In the genomic region with DNA sequence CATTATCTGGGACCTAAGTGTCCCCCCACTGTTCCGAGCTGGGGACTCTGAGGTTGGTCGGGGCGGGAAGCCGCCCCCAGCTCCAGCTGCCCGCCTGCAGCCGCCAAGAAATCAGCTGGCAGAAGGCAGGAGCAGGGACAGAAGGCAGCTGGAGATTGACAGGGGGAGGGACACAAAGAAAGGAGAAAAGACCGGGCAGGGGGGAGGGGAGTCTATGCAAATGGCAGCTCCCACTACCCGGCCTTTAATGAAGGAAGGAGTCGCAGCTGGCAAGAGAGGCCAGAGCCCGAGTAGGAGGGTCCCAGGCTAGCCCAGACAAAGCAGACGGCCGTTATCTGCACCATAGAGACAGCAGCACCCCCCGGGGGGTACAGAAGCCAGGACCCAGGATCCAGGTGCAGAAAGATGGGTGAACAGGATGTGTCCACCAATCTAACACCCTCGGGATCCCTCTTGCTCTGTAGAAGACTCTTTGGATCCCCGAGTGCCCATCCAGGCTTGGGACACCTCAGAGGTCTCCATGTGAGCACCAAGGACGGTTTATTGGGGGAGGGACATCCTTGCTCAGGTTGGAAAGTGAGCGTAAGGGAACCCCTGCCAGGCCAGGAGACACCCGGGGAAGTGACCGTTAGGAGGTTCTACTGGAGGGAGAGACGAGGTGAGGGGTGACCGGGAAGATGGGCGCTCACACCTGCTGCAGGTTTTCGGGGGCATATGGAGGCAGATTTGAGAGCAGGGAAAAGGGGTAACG, we compare ENCODE assay signal across 8 mouse cellular contexts. TPM values are rescaled to one million over a fixed set of nuclear protein-coding genes. Genes with fewer than 3 reads are reported as not detected.
DNase-seq lines count a peak whose midpoint lies in the region; ATAC-seq and TF ChIP-seq lines count a peak whose summit lies in the region.

No protein-coding gene starts in this region.

- ATAC-seq in kidney, embryonic 15.5 days (replicated peaks; ENCODE audit: low FRiP score) = 0 out of 2 replicates have a peak, but pooled peaks have one; percentile 1
- ATAC-seq in midbrain, embryonic 12.5 days (ENCODE audit: low FRiP score, low read depth) = peak; percentile 62

- no peak for DNase-seq in kidney, postnatal 25 days
- DNase-seq in R1 (ENCODE audit: low read depth, low spot score) = peak; percentile 66
- DNase-seq in frontal cortex, postnatal 10 days (ENCODE audit: low spot score in 2 of 2) = peak; percentile 65 to 79
- DNase-seq in layer of hippocampus, postnatal 25 days (ENCODE audit: extremely low spot score in 1 of 2, low spot score in 1 of 2) = peak; percentile 59
- DNase-seq in spleen, postnatal 14 days (ENCODE audit: low spot score in 2 of 2) = no peak

- peak overlapping the region; percentile 67 for H3K27ac ChIP-seq in kidney, embryonic 15.5 days
- peak overlapping the region; percentile 93 for H3K27ac ChIP-seq in midbrain, embryonic 12.5 days (replicated peaks)
- H3K27ac ChIP-seq in testis, adult 2 months (ENCODE audit: control insufficient read depth, insufficient read depth, low read depth, low read length) = no peak overlapping the region

- H3K27me3 ChIP-seq in kidney, embryonic 15.5 days = peaks cover 38% of the 10 kb centered on the region
- H3K27me3 ChIP-seq in midbrain, embryonic 12.5 days = peaks cover 46% of the 10 kb centered on the region
- H3K27me3 ChIP-seq in testis, adult 2 months (ENCODE audit: control insufficient read depth, insufficient read depth, low read length) = no peaks in the 10 kb centered on the region; the same call in 1 of the 2 replicates

- peak overlapping the region; percentile 85 for H3K4me3 ChIP-seq in kidney, embryonic 15.5 days (replicated peaks)
- H3K4me3 ChIP-seq in midbrain, embryonic 12.5 days = peak overlapping the region; percentile 91
- H3K4me3 ChIP-seq in testis, adult 2 months (ENCODE audit: control insufficient read depth, low read depth, low read length) = peak overlapping the region; percentile 74

- peak overlapping the region; percentile 98 for H3K4me2 ChIP-seq in kidney, embryonic 15.5 days
- H3K4me2 ChIP-seq in midbrain, embryonic 12.5 days (replicated peaks) = peak overlapping the region; percentile 75

- H3K4me1 ChIP-seq in kidney, embryonic 15.5 days = peaks cover 87% of the 10 kb centered on the region
- peaks cover 59% of the 10 kb centered on the region for H3K4me1 ChIP-seq in midbrain, embryonic 12.5 days
- H3K4me1 ChIP-seq in testis, adult 2 months (ENCODE audit: control insufficient read depth, insufficient read depth, low read length) = peaks cover 64% of the 10 kb centered on the region

- no peak for TF ChIP-seq POLR2A in testis, adult 2 months (IDR thresholded peaks at IDR 0.05; ENCODE audit: control insufficient read depth, low read depth, low read length)

- no peak for TF ChIP-seq CTCF in testis, adult 2 months (IDR thresholded peaks at IDR 0.05; ENCODE audit: control insufficient read depth, insufficient read depth, insufficient replicate concordance, low read depth, low read length)

- WGBS in kidney, embryonic 15.5 days = 1% methylated on average over 24 of the region's 24 CpGs
- WGBS in midbrain, embryonic 12.5 days = under 1% methylated on average over 24 of the region's 24 CpGs

- peaks cover 3% of the 10 kb centered on the region; the same call in 1 of the 2 replicates for H3K9me3 ChIP-seq in kidney, embryonic 15.5 days (replicated peaks)
- H3K9me3 ChIP-seq in midbrain, embryonic 12.5 days = no peaks in the 10 kb centered on the region

- no peaks in the 10 kb centered on the region for H3K36me3 ChIP-seq in kidney, embryonic 15.5 days
- no peaks in the 10 kb centered on the region for H3K36me3 ChIP-seq in midbrain, embryonic 12.5 days
- H3K36me3 ChIP-seq in testis, adult 2 months (ENCODE audit: control insufficient read depth, insufficient read depth, low read length) = no peaks in the 10 kb centered on the region

- peak overlapping the region; percentile 88 for H3K9ac ChIP-seq in kidney, embryonic 15.5 days
- H3K9ac ChIP-seq in midbrain, embryonic 12.5 days (replicated peaks) = peak overlapping the region; percentile 97

RNA-seq across cellular contexts. Expression of gene Ptprs, which starts 1.3 kb away (rescaled TPM):
- 81.5 and 95.6 TPM in 2 replicates for polyA plus RNA-seq in kidney, embryonic 15.5 days (2015; fragmentation: Nextera tagmentation; extraction: Ambion mirVana)
- total RNA-seq in layer of hippocampus, postnatal 25 days (2021) = 100 to 1,000 TPM; 658 to 741 TPM
- polyA plus RNA-seq in midbrain, embryonic 12.5 days (2016; fragmentation: Nextera tagmentation; extraction: Ambion mirVana) = 290 and 332 TPM in 2 replicates
- polyA plus RNA-seq in testis, adult 2 months (2012; rRNA removed) = 63.4 and 68.8 TPM in 2 replicates

RNA-seq across cellular contexts. Expression of gene Znrf4, which starts 37.2 kb away (rescaled TPM):
- not detected in 2 replicates for polyA plus RNA-seq in kidney, embryonic 15.5 days (2015; fragmentation: Nextera tagmentation; extraction: Ambion mirVana)
- not detected for total RNA-seq in layer of hippocampus, postnatal 25 days (2021)
- polyA plus RNA-seq in midbrain, embryonic 12.5 days (2016; fragmentation: Nextera tagmentation; extraction: Ambion mirVana) = not detected in 2 replicates
- 1,198 and 1,268 TPM in 2 replicates for polyA plus RNA-seq in testis, adult 2 months (2012; rRNA removed)

Comparison
In these comparisons a context has a peak if more than half of its experiments do, and no peak if none do; other contexts are left out.
1. DNase-seq: peak in R1 (single experiment), frontal cortex, postnatal 10 days (2 of 2) and layer of hippocampus, postnatal 25 days (2 of 2); none in kidney, postnatal 25 days (0 of 2) and spleen, postnatal 14 days (0 of 2).
2. RNA of gene Znrf4, which starts 37.2 kb away (polyA plus RNA-seq): 1,198 to 1,268 TPM in testis, adult 2 months; not detected in midbrain, embryonic 12.5 days and not detected in kidney, embryonic 15.5 days; every median in the first group is over 1,000 times any median in the second.
3. Peak in every context shown above with its lines, with median percentiles within 50 percentile points of each other: H3K4me3 ChIP-seq.